Mouse (Mus musculus) small intestine, adult 2 months (tissue): ENCODE results near the gene Fam189a1. TPM values are rescaled to one million over a fixed set of nuclear protein-coding genes. Genes with fewer than 3 reads are reported as not detected.
A peak's percentile ranks its signal among the peaks of the same experiment; 100 is the strongest.

Source experiments
- H3K27ac ChIP-seq: fragments of 200-500 bp; 2 replicates; pipeline ENCODE4 v1.5.1; 2012; ENCODE audit warnings: low read depth, low read length, control low read depth, inconsistent platforms; ENCODE audit not compliant: insufficient read depth
- H3K27me3 ChIP-seq: fragments of 200-500 bp; 2 replicates; pipeline ENCODE4 v1.6.1; 2012; ENCODE audit warnings: mild to moderate bottlenecking, moderate library complexity, low read length, inconsistent platforms; ENCODE audit not compliant: control insufficient read depth, insufficient read depth
- H3K36me3 ChIP-seq: fragments of 200-500 bp; 2 replicates; pipeline ENCODE4 v1.6.1; 2012; ENCODE audit warnings: mild to moderate bottlenecking, low read length, control low read depth, inconsistent platforms; ENCODE audit not compliant: control insufficient read depth, insufficient read depth
- H3K4me1 ChIP-seq: fragments of 200-500 bp; 2 replicates; pipeline ENCODE4 v1.6.1; 2012; ENCODE audit warnings: low read length, inconsistent platforms, mixed read lengths; ENCODE audit not compliant: control insufficient read depth, insufficient read depth, insufficient read length
- H3K4me3 ChIP-seq: fragments of 200-500 bp; 2 replicates; pipeline ENCODE4 v1.5.1; 2012; ENCODE audit warnings: low read depth, mild to moderate bottlenecking, control low read depth, inconsistent platforms, low read length, moderate library complexity
- CTCF ChIP-seq: fragments of 200-500 bp; IDR thresholded peaks from 2 replicates; pipeline ENCODE4 v1.5.1; 2012; ENCODE audit warnings: low read depth, mild to moderate bottlenecking, control low read depth, inconsistent platforms, low read length, moderate library complexity, mixed read lengths; ENCODE audit not compliant: insufficient replicate concordance, insufficient read length; ENCODE audit errors: extremely low read depth
- POLR2A ChIP-seq: fragments of 200-500 bp; IDR thresholded peaks from 2 replicates; pipeline ENCODE4 v1.6.1; 2012; ENCODE audit warnings: low read depth, mild to moderate bottlenecking, control low read depth, inconsistent platforms, low read length, moderate library complexity
- WGBS: fragments of 180-500 bp; shearing (Covaris S2); methylation state at CpG from one replicate; pipeline ENCODE4 v1.1.7; 2018; 5-methylcytosine and 5-hydroxymethylcytosine counted together
- polyA plus RNA-seq: library from polyadenylated mRNA; depleted of rRNA; stranded (reverse); fragments of >200 nt; gene quantifications from 2 replicates; pipeline ENCODE4 v1.2.3, GENCODE M21; 2012

The Fam189a1 gene
- polyA plus RNA-seq, 1 experiment: 4.3 TPM

DNA sequence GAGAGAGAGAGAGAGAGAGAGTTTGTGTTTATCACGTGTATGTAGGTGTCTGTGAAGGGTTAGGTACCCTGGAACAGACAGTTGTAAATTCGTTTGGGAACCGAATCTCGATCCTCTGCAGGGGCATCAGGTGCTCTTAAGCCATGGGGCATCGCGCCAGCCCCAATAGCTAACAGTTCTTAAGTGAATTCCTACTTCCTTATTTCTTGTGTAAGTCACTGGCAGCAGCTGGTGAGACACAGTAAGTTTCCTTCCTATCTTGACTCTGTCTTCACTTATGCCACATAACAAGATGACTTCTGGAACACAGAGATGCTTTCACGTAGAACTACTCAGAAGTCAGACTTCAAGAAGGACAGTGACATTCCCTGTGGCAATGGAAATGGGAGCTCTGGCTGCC lies 275.0 kb downstream of the Fam189a1 start:
- no peaks in the 10 kb centered on the region for H3K36me3 ChIP-seq
- H3K27ac ChIP-seq: no peak overlapping the region
- TF ChIP-seq CTCF: no peak
- no peak for TF ChIP-seq POLR2A
- H3K4me3 ChIP-seq: no peak overlapping the region
- no peaks in the 10 kb centered on the region for H3K4me1 ChIP-seq
- WGBS: 46% methylated on average over 7 of the region's 7 CpGs
- no peaks in the 10 kb centered on the region; the same call in 1 of the 2 replicates for H3K27me3 ChIP-seq

- H3K27ac ChIP-seq: no peak overlapping the region
- 44% methylated on average over 5 of the region's 5 CpGs for WGBS
- no peaks in the 10 kb centered on the region; the same call in 1 of the 2 replicates for H3K27me3 ChIP-seq
- H3K4me3 ChIP-seq: no peak overlapping the region
- no peaks in the 10 kb centered on the region for H3K36me3 ChIP-seq
- no peak for TF ChIP-seq POLR2A
- TF ChIP-seq CTCF: no peak
- H3K4me1 ChIP-seq: no peaks in the 10 kb centered on the region
Measured at GRCm38 (mm10) chr7:64880415-64880814, 276.0 kb downstream of the Fam189a1 start.

DNA sequence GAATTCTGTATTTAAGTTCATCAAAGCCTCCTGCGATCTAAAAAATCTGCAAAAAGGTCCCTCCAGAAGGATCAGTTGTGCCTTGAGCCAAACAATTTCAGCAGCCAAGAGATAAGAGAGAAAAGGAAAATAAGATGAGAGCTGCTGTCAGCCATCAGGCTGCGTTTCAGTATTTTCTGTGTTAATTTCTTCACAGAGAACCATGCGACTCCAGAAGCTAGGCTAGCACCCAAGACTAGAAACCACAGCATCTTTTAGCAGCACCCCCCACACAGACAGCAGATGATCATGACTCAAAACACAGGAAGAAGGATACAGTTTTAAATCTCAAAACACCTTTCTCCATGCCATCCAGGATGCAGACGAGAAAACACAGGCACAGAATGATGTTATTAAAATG lies 281.4 kb downstream of the Fam189a1 start:
- 81% methylated on average over 4 of the region's 4 CpGs for WGBS
- Histone ChIP-seq H3K4me3 (no peak overlapping the region), H3K27me3 (no peaks in the 10 kb centered on the region), H3K27ac (no peak overlapping the region), H3K4me1 (peaks cover 6% of the 10 kb centered on the region; the same call in 1 of the 2 replicates), H3K36me3 (0 out of 2 replicates have a peak, but pooled peaks cover 1% of the 10 kb centered on the region)
- TF ChIP-seq POLR2A: no peak
- no peak for TF ChIP-seq CTCF

DNA sequence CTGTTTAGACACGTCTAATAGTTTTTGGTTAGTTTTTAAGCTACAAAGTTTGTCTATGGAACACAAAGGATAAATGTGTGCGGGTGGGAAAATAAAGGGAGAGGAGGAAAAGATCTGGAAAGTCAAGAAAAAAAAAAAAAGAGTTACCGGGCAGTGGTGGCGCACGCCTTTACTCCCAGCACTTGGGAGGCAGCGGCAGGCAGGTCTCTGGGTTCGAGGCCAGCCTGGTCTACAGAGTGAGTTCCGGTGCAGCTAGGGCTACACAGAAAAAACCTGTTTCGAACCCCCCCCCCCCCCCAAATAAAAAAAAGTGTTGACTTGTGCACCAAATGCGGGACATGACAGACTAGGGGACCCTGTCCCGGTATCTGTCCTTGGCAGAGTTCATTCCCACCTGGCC lies 283.1 kb downstream of the Fam189a1 start:
- Histone ChIP-seq H3K27ac (no peak overlapping the region), H3K36me3 (0 out of 2 replicates have a peak, but pooled peaks cover 1% of the 10 kb centered on the region), H3K27me3 (no peaks in the 10 kb centered on the region), H3K4me3 (peak overlapping the region; percentile 17; the same call in 1 of the 2 replicates), H3K4me1 (peaks cover 6% of the 10 kb centered on the region; the same call in 1 of the 2 replicates)
- TF ChIP-seq CTCF (no peak), POLR2A (no peak)
- WGBS: 27% methylated on average over 11 of the region's 11 CpGs

DNA sequence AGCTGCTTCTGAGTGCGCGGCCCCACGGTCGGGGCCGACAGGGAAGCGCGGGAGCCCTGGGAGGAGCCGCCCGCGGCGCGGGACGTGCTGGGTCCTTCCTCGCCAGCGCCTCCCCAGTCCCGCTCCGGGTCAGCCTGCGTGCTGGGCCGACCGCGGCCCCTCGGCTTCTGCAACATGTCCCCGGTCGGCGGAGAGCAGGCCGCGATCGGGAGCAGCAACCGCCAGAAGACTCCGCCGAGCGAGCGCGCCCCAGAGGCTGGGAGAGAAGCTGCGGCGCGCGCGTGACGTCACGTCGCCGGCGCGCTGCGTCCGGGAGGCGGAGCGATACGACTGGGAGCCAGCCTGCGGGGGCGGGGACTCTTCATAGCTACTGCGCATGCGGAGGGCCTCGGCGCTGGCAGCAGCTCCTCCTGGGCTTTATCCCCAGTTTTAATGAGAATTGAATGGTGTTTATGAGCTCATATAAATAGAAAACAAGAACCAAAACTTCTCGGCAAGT lies 283.6 kb downstream of the Fam189a1 start, which contains the start of gene Nsmce3:
Gene Nsmce3 (minus strand): TSS at position 255 of the 499 bp plus-strand sequence.
- under 1% methylated on average over 57 of the region's 57 CpGs for WGBS
- peak within 1 kb of the TSS; percentile 92 for H3K4me3 ChIP-seq
- 0 out of 2 replicates have a peak, but pooled peaks cover 1% of the 10 kb centered on the region for H3K36me3 ChIP-seq
- H3K27me3 ChIP-seq: no peaks in the 10 kb centered on the region
- peak within 1 kb of the TSS; percentile 70 for H3K27ac ChIP-seq
- peaks cover 6% of the 10 kb centered on the region; the same call in 1 of the 2 replicates for H3K4me1 ChIP-seq
- no peak for TF ChIP-seq CTCF
- TF ChIP-seq POLR2A: peak; percentile 77

GRCm38 (mm10) chr7:64871987-64872742 lies 284.2 kb downstream of the Fam189a1 start:
- Histone ChIP-seq H3K27ac (peak overlapping the region; percentile 70), H3K4me1 (peaks cover 6% of the 10 kb centered on the region; the same call in 1 of the 2 replicates), H3K27me3 (no peaks in the 10 kb centered on the region), H3K36me3 (0 out of 2 replicates have a peak, but pooled peaks cover 1% of the 10 kb centered on the region), H3K4me3 (peak overlapping the region; percentile 92)
- 1% methylated on average over 33 of the region's 33 CpGs for WGBS
- no peak for TF ChIP-seq POLR2A
- no peak for TF ChIP-seq CTCF

GRCm38 (mm10) chr7:64869549-64870065 lies 286.8 kb downstream of the Fam189a1 start:
- 0 out of 2 replicates have a peak, but pooled peaks cover 1% of the 10 kb centered on the region for H3K36me3 ChIP-seq
- no peak overlapping the region for H3K4me3 ChIP-seq
- no peaks in the 10 kb centered on the region for H3K27me3 ChIP-seq
- H3K27ac ChIP-seq: no peak overlapping the region
- WGBS: 87% methylated on average over 6 of the region's 6 CpGs
- peaks cover 6% of the 10 kb centered on the region; the same call in 1 of the 2 replicates for H3K4me1 ChIP-seq
- no peak for TF ChIP-seq CTCF
- no peak for TF ChIP-seq POLR2A
